In the genomic region with DNA sequence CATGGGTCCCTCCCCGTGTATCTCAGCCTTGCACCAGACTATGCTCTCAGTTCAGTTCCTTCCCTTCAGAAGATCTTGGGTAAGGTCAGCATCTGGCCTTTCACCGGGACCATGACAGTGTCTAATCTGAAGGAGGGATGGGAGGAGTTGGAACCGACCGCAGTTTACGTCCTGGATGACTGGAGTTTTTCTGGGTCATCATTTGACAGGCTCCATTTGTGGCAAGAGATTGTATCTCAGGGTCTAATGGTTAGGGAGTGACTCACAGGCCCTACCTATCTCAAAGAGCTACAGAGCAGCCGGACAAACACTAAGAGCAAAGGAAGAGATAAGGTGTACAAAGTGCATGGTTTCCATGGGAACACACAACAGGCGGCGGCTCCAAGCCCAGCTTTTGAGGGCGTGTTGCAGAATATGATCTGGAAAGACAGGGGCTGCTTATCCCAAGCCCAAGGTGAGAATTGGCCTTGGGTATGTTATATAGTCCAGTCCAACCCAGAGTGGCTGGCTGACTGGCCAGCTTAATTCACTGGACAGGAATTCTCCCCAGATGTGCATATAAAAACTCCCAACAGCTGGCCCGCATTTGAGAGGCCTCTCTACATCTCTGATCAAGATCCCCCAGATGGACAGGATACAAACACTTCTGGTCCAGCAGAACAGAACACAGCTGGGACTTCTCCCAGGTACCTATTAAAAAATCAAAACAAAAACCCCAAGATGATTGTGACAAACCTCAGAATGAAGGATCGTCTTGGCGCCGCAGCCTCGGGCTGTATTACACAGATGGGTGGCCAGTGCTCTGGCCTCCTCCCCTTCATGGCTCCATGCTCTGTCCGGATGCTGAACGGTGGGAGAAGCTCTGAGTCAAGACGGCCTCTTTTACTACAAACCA, we compare ENCODE assay signal across 11 mouse cellular contexts. TPM values are rescaled to one million over a fixed set of nuclear protein-coding genes. Genes with fewer than 3 reads are reported as not detected.
DNase-seq lines count a peak whose midpoint lies in the region; ATAC-seq and TF ChIP-seq lines count a peak whose summit lies in the region.
"Had no signal": no experiment of that assay in that cellular context is flagged by ENCODE, and none has a peak within 500 bp of the region (broad histone marks: within the 10 kb centered on the region; RNA-seq: fewer than 3 reads in every experiment).

No protein-coding gene starts in this region.

- H3K4me1 ChIP-seq in lung, embryonic 14.5 days (ENCODE audit: insufficient read depth), result peaks cover 25% of the 10 kb centered on the region
- H3K4me1 ChIP-seq in lung, adult 2 months (ENCODE audit: control insufficient read depth, insufficient read depth, low read length), result peaks cover 3% of the 10 kb centered on the region; the same call in 1 of the 2 replicates
- peaks cover 11% of the 10 kb centered on the region for H3K4me1 ChIP-seq in heart, embryonic 12.5 days (replicated peaks)
- H3K4me1 ChIP-seq in liver, embryonic 12.5 days, result peaks cover 19% of the 10 kb centered on the region
- H3K4me1 ChIP-seq in stomach, embryonic 15.5 days, result peaks cover 17% of the 10 kb centered on the region; the same call in 1 of the 2 replicates

- H3K9ac ChIP-seq in lung, embryonic 14.5 days, result no peak overlapping the region
- H3K9ac ChIP-seq in heart, embryonic 12.5 days, result no peak overlapping the region
- no peak overlapping the region for H3K9ac ChIP-seq in liver, embryonic 12.5 days
- H3K9ac ChIP-seq in stomach, embryonic 15.5 days, result no peak overlapping the region

- no peaks in the 10 kb centered on the region for H3K27me3 ChIP-seq in lung, embryonic 14.5 days (ENCODE audit: insufficient read depth, low read length)
- H3K27me3 ChIP-seq in heart, embryonic 12.5 days (replicated peaks), result no peaks in the 10 kb centered on the region
- no peaks in the 10 kb centered on the region for H3K27me3 ChIP-seq in liver, embryonic 12.5 days (replicated peaks)
- H3K27me3 ChIP-seq in stomach, embryonic 15.5 days (replicated peaks), result no peaks in the 10 kb centered on the region

- WGBS in lung, embryonic 14.5 days, result 28% methylated on average over 17 of the region's 17 CpGs
- WGBS in lung, adult 2 months, result 42% methylated on average over 17 of the region's 17 CpGs
- 46% methylated on average over 17 of the region's 17 CpGs for WGBS in heart, embryonic 12.5 days
- 38% methylated on average over 17 of the region's 17 CpGs for WGBS in liver, embryonic 12.5 days (ENCODE audit: insufficient replicate concordance)
- WGBS in stomach, embryonic 15.5 days, result 35% methylated on average over 17 of the region's 17 CpGs

- TF ChIP-seq POLR2A in lung, adult 2 months (IDR thresholded peaks at IDR 0.05; ENCODE audit: borderline replicate concordance, extremely low read depth, low read depth, low read length), result no peak

- no peak overlapping the region for H3K4me2 ChIP-seq in lung, embryonic 14.5 days
- no peak overlapping the region for H3K4me2 ChIP-seq in heart, embryonic 12.5 days
- H3K4me2 ChIP-seq in liver, embryonic 12.5 days, result peak overlapping the region; percentile 22
- no peak overlapping the region for H3K4me2 ChIP-seq in stomach, embryonic 15.5 days

- no peaks in the 10 kb centered on the region for H3K36me3 ChIP-seq in lung, embryonic 14.5 days (ENCODE audit: insufficient read depth)
- H3K36me3 ChIP-seq in heart, embryonic 12.5 days, result no peaks in the 10 kb centered on the region
- no peaks in the 10 kb centered on the region for H3K36me3 ChIP-seq in liver, embryonic 12.5 days
- no peaks in the 10 kb centered on the region for H3K36me3 ChIP-seq in stomach, embryonic 15.5 days

- H3K27ac ChIP-seq in lung, embryonic 14.5 days (ENCODE audit: low read depth), result peak overlapping the region; percentile 38; the same call in 1 of the 2 replicates
- H3K27ac ChIP-seq in heart, embryonic 12.5 days (ENCODE audit: poor library complexity, severe bottlenecking), result no peak overlapping the region
- H3K27ac ChIP-seq in liver, embryonic 12.5 days, result 0 out of 2 replicates have a peak overlapping the region, but pooled peaks have one; percentile 23
- H3K27ac ChIP-seq in stomach, embryonic 15.5 days, result peak overlapping the region; percentile 70

- TF ChIP-seq CTCF in lung, embryonic 14.5 days (IDR thresholded peaks at IDR 0.05; ENCODE audit: low read depth), result no peak
- no peak for TF ChIP-seq CTCF in lung, adult 2 months (IDR thresholded peaks at IDR 0.05; ENCODE audit: insufficient read depth, low read length)

- no peaks in the 10 kb centered on the region for H3K9me3 ChIP-seq in lung, embryonic 14.5 days (ENCODE audit: low read depth, low read length)
- peaks cover 3% of the 10 kb centered on the region; the same call in 1 of the 2 replicates for H3K9me3 ChIP-seq in heart, embryonic 12.5 days (replicated peaks)
- peaks cover 13% of the 10 kb centered on the region; the same call in 1 of the 2 replicates for H3K9me3 ChIP-seq in liver, embryonic 12.5 days (replicated peaks)
- H3K9me3 ChIP-seq in stomach, embryonic 15.5 days, result no peaks in the 10 kb centered on the region

- DNase-seq in lung, embryonic 14.5 days, result peak; percentile 86
- no peak for DNase-seq in lung, adult 2 months
- DNase-seq in embryo, embryonic 9.5 days (ENCODE audit: extremely low spot score), result no peak
- DNase-seq in layer of hippocampus, postnatal 36 days, result no peak
- no peak for DNase-seq in gastrocnemius, adult 8-10 months (ENCODE audit: low spot score in 2 of 2)
- DNase-seq: gastrocnemius, postnatal 10 days; left cerebral cortex, postnatal 4 days; spleen, adult 18-20 months had no signal

- ATAC-seq in lung, embryonic 14.5 days (ENCODE audit: insufficient read depth), result peak; percentile 50
- peak; percentile 73 for ATAC-seq in heart, embryonic 12.5 days (ENCODE audit: insufficient number of reproducible peaks, low FRiP score)
- peak; percentile 88 for ATAC-seq in liver, embryonic 12.5 days
- peak; percentile 80 for ATAC-seq in stomach, embryonic 15.5 days (ENCODE audit: insufficient read depth, low FRiP score, low read depth)

- no peak overlapping the region for H3K4me3 ChIP-seq in lung, embryonic 14.5 days (ENCODE audit: low read depth, low read length)
- H3K4me3 ChIP-seq in lung, adult 2 months (replicated peaks; ENCODE audit: extremely low read depth, low read depth, low read length), result no peak overlapping the region
- H3K4me3 ChIP-seq in heart, embryonic 12.5 days, result no peak overlapping the region
- no peak overlapping the region for H3K4me3 ChIP-seq in liver, embryonic 12.5 days
- H3K4me3 ChIP-seq in stomach, embryonic 15.5 days (replicated peaks), result no peak overlapping the region

RNA-seq across cellular contexts. Expression of a gene that starts 12.7 kb away (rescaled TPM):
- 332 and 336 TPM in 2 replicates for polyA plus RNA-seq in lung, embryonic 14.5 days (2014; fragmentation: Nextera tagmentation; extraction: Ambion mirVana)
- 152 and 172 TPM in 2 replicates for polyA plus RNA-seq in lung, adult 2 months (2012; rRNA removed)
- 395 and 402 TPM in 2 replicates for polyA plus RNA-seq in heart, embryonic 12.5 days (2016; fragmentation: Nextera tagmentation; extraction: Ambion mirVana)
- 208 and 209 TPM in 2 replicates for polyA plus RNA-seq in liver, embryonic 12.5 days (2016; fragmentation: Nextera tagmentation; extraction: Ambion mirVana)
- polyA plus RNA-seq in stomach, embryonic 15.5 days (2015; fragmentation: Nextera tagmentation; extraction: Ambion mirVana), result 375 and 416 TPM in 2 replicates
- total RNA-seq in layer of hippocampus, postnatal 36 days (2021), result 100 to 1,000 TPM; 417 to 423 TPM
- total RNA-seq in gastrocnemius, adult 8-10 months (2022), result 100 to 1,000 TPM; 439 to 500 (median 472) TPM

RNA-seq across cellular contexts. Expression of a gene that starts 49.1 kb away (rescaled TPM):
- polyA plus RNA-seq in lung, embryonic 14.5 days (2014; fragmentation: Nextera tagmentation; extraction: Ambion mirVana), result 501 and 531 TPM in 2 replicates
- polyA plus RNA-seq in lung, adult 2 months (2012; rRNA removed), result 29.7 and 37.7 TPM in 2 replicates
- 682 and 719 TPM in 2 replicates for polyA plus RNA-seq in heart, embryonic 12.5 days (2016; fragmentation: Nextera tagmentation; extraction: Ambion mirVana)
- polyA plus RNA-seq in liver, embryonic 12.5 days (2016; fragmentation: Nextera tagmentation; extraction: Ambion mirVana), result 401 and 406 TPM in 2 replicates
- 514 and 574 TPM in 2 replicates for polyA plus RNA-seq in stomach, embryonic 15.5 days (2015; fragmentation: Nextera tagmentation; extraction: Ambion mirVana)
- total RNA-seq in layer of hippocampus, postnatal 36 days (2021), result 100 to 1,000 TPM; 198 to 212 TPM
- total RNA-seq in gastrocnemius, adult 8-10 months (2022), result 100 to 1,000 TPM; 289 to 395 (median 341) TPM

Comparison
In these comparisons a context has a peak if more than half of its experiments do, and no peak if none do; other contexts are left out.
1. RNA of a gene that starts 49.1 kb away (polyA plus RNA-seq): 682 to 719 TPM in heart, embryonic 12.5 days, 514 to 574 TPM in stomach, embryonic 15.5 days, 501 to 531 TPM in lung, embryonic 14.5 days and 401 to 406 TPM in liver, embryonic 12.5 days; 29.7 to 37.7 TPM in lung, adult 2 months; every median in the first group is over 10 times any median in the second.
2. Peak in every context shown above with its lines, with median percentiles within 50 percentile points of each other: ATAC-seq.